Mouse (Mus musculus): ENCODE results near the gene Glb1l.

DNA sequence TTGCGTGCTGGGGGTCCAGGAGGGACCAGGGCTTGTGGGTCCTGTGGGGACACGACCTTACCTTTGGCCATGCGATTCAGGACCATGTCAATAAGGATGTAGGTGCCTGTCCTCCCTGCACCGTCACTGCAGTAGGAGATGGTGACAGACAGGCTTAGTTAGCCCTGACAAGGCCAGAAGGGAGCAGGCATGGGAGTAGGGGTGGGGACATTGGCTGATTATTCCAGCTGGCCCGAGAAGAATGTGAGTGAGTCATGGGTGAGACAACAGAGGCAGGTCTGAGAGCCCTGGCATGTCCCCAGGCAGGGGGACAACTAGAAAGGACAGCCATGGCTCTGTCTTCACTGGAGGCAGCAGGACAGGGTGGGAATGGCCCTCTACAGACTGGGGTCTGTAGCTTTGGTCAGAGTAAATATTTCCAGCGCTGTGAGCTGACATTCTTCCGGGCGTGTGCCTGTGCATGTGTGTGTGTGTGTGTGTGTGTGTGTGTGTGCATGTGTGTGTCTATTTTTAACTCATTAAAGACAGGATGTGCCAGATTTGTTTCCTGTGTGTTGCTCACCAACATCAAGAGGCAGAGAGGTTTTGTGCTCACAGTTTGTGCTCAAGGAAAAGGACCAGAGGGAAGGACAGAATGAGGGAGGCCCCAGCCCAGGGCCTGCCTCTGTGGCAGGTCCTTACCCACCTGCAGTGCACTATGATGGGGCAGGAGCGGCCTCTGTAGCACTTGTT, 37.6 kb upstream of the Glb1l start:
- TF ChIP-seq CTCF (IDR thresholded peaks at IDR 0.05; ENCODE audit: low read depth) (no peak), EP300 (IDR thresholded peaks at IDR 0.05; ENCODE audit: low read depth) (no peak)
